Mouse (Mus musculus): ENCODE measurements around the gene Msl1. TPM values are rescaled to one million over a fixed set of nuclear protein-coding genes. Genes with fewer than 3 reads are reported as not detected.

The Msl1 gene
- total and polyA plus RNA-seq, 3 experiments, result 25.9 to 58.1 (median 27.3) TPM

GRCm38 (mm10) chr11:98784139-98784538 lies 11.2 kb upstream of the Msl1 start:
- TF ChIP-seq JUN (IDR thresholded peaks at IDR 0.05; ENCODE audit: insufficient read depth, low read depth, low read length), result no peak
- no peak for TF ChIP-seq MXI1 (IDR thresholded peaks at IDR 0.05; ENCODE audit: low read depth, low read length)
- TF ChIP-seq CHD1 (IDR thresholded peaks at IDR 0.05; ENCODE audit: low read depth, low read length), result no peak
- TF ChIP-seq POLR2AphosphoS2 (IDR thresholded peaks at IDR 0.05; ENCODE audit: low read depth, low read length), result no peak
- TF ChIP-seq TBP (conservative IDR thresholded peaks at IDR 0.05; ENCODE audit: low read depth, low read length), result no peak
- TF ChIP-seq ZMIZ1 (IDR thresholded peaks at IDR 0.05; ENCODE audit: low read depth, low read length), result no peak
- no peak for TF ChIP-seq KAT2A (IDR thresholded peaks at IDR 0.05; ENCODE audit: insufficient replicate concordance, low read length)
- no peak for TF ChIP-seq UBTF (IDR thresholded peaks at IDR 0.05; ENCODE audit: low read depth, low read length)
- TF ChIP-seq USF1 (IDR thresholded peaks at IDR 0.05; ENCODE audit: low read depth, low read length), result no peak
- no peak for TF ChIP-seq MAZ (IDR thresholded peaks at IDR 0.05; ENCODE audit: low read depth, low read length)
- TF ChIP-seq MEF2A (IDR thresholded peaks at IDR 0.05; ENCODE audit: borderline replicate concordance, low read depth, low read length), result no peak
- no peak for TF ChIP-seq NELFE (IDR thresholded peaks at IDR 0.05; ENCODE audit: low read depth, low read length)
- no peak for TF ChIP-seq ZKSCAN1 (IDR thresholded peaks at IDR 0.05; ENCODE audit: borderline replicate concordance, low read depth, low read length)
- TF ChIP-seq GABPA (IDR thresholded peaks at IDR 0.05; ENCODE audit: insufficient replicate concordance, low read depth, low read length), result no peak
- in situ Hi-C loops (cut with MboI; ENCODE audit: low pct_ligation_motif_present, low pct_unique_long_range_greater_than_20kb, low sequenced_read_pairs) (loop anchor here (5.0 to 10.0 kb wide), 2 partner anchors 37 to 59 kb away; partner anchors contain the start of gene Med24), dilution Hi-C loops (cut with MboI; ENCODE audit: extremely low pct_ligation_motif_present, extremely low pct_unique_long_range_greater_than_20kb, low sequenced_read_pairs) (no loop called here)
- DNase-seq (ENCODE audit: extremely low read depth), result no peak
- Histone ChIP-seq H3K9ac (ENCODE audit: insufficient read depth, low read depth) (no peak overlapping the region), H3K4me1 (ENCODE audit: control insufficient read depth in 1 of 2, insufficient read depth in 2 of 2) (peaks cover 17 to 48% of the 10 kb centered on the region in 2 experiments), H3K36me3 (replicated peaks in 1 of 2; ENCODE audit: control insufficient read depth in 1 of 2, insufficient read depth in 1 of 2, low read length in 1 of 2) (no peaks in the 10 kb centered on the region), H3K79me2 (replicated peaks; ENCODE audit: control insufficient read depth, extremely low read depth, insufficient read depth, poor library complexity, severe bottlenecking) (no peaks in the 10 kb centered on the region), H3K27me3 (replicated peaks) (peaks cover 25% of the 10 kb centered on the region), H3K9me3 (replicated peaks; ENCODE audit: low read length) (no peaks in the 10 kb centered on the region), H3K4me2 (ENCODE audit: insufficient read depth, low read depth, poor library complexity, severe bottlenecking) (no peak overlapping the region), H3K4me3 (replicated peaks in 1 of 3; ENCODE audit: low read depth in 2 of 3, low read length in 2 of 3, poor library complexity in 1 of 3) (no peak overlapping the region), H3K27ac (ENCODE audit: insufficient read depth, low read depth) (no peak overlapping the region)

GRCm38 (mm10) chr11:98785214-98785613 lies 10.1 kb upstream of the Msl1 start:
- Histone ChIP-seq H3K4me3 (replicated peaks in 1 of 3; ENCODE audit: low read depth in 2 of 3, low read length in 2 of 3, poor library complexity in 1 of 3) (no peak overlapping the region), H3K27me3 (replicated peaks) (peaks cover 24% of the 10 kb centered on the region), H3K36me3 (replicated peaks in 1 of 2; ENCODE audit: control insufficient read depth in 1 of 2, insufficient read depth in 1 of 2, low read length in 1 of 2) (no peaks in the 10 kb centered on the region), H3K9me3 (replicated peaks; ENCODE audit: low read length) (no peaks in the 10 kb centered on the region), H3K4me2 (ENCODE audit: insufficient read depth, low read depth, poor library complexity, severe bottlenecking) (no peak overlapping the region), H3K9ac (ENCODE audit: insufficient read depth, low read depth) (no peak overlapping the region), H3K27ac (ENCODE audit: insufficient read depth, low read depth) (no peak overlapping the region), H3K4me1 (ENCODE audit: control insufficient read depth in 1 of 2, insufficient read depth in 2 of 2) (peaks cover 17 to 45% of the 10 kb centered on the region in 2 experiments), H3K79me2 (replicated peaks; ENCODE audit: control insufficient read depth, extremely low read depth, insufficient read depth, poor library complexity, severe bottlenecking) (0 out of 2 replicates have a peak, but pooled peaks cover 3% of the 10 kb centered on the region)
- no peak for TF ChIP-seq IRF4 (IDR thresholded peaks at IDR 0.05; ENCODE audit: low read depth, low read length)
- TF ChIP-seq USF2 (conservative IDR thresholded peaks at IDR 0.05; ENCODE audit: low read depth, low read length), result no peak
- TF ChIP-seq POLR2A (IDR thresholded peaks at IDR 0.05; ENCODE audit: low read depth, low read length), result no peak
- no peak for TF ChIP-seq ZKSCAN1 (IDR thresholded peaks at IDR 0.05; ENCODE audit: borderline replicate concordance, low read depth, low read length)
- no peak for TF ChIP-seq ETS1 (conservative IDR thresholded peaks at IDR 0.05; ENCODE audit: low read depth, low read length)
- no peak for TF ChIP-seq TBP (conservative IDR thresholded peaks at IDR 0.05; ENCODE audit: low read depth, low read length)
- no peak for TF ChIP-seq GABPA (IDR thresholded peaks at IDR 0.05; ENCODE audit: insufficient replicate concordance, low read depth, low read length)
- no peak for TF ChIP-seq UBTF (IDR thresholded peaks at IDR 0.05; ENCODE audit: low read depth, low read length)
- TF ChIP-seq USF1 (IDR thresholded peaks at IDR 0.05; ENCODE audit: low read depth, low read length), result no peak
- TF ChIP-seq MAZ (IDR thresholded peaks at IDR 0.05; ENCODE audit: low read depth, low read length), result no peak
- no peak for TF ChIP-seq CTCF (conservative IDR thresholded peaks at IDR 0.05 in 1 of 2, IDR thresholded peaks at IDR 0.05 in 1 of 2; ENCODE audit: low read depth in 2 of 2, low read length in 2 of 2)
- no peak for TF ChIP-seq JUND (conservative IDR thresholded peaks at IDR 0.05; ENCODE audit: low read depth, low read length)
- TF ChIP-seq MYC (IDR thresholded peaks at IDR 0.05; ENCODE audit: low read depth, low read length), result no peak
- TF ChIP-seq MXI1 (IDR thresholded peaks at IDR 0.05; ENCODE audit: low read depth, low read length), result no peak
- TF ChIP-seq POLR2AphosphoS2 (IDR thresholded peaks at IDR 0.05; ENCODE audit: low read depth, low read length), result no peak
- no peak for TF ChIP-seq ZC3H11A (IDR thresholded peaks at IDR 0.05; ENCODE audit: low read depth, low read length)
- in situ Hi-C loops (cut with MboI; ENCODE audit: low pct_ligation_motif_present, low pct_unique_long_range_greater_than_20kb, low sequenced_read_pairs), result loop anchor here (5.0 to 10.0 kb wide), 2 partner anchors 60 to 88 kb away; partner anchors contain the start of gene Med24
- DNase-seq (ENCODE audit: extremely low read depth), result no peak
- dilution Hi-C loops (cut with MboI; ENCODE audit: extremely low pct_ligation_motif_present, extremely low pct_unique_long_range_greater_than_20kb, low sequenced_read_pairs), result no loop called here

All from CH12.LX (cell line).